In genomic region chr6:117430876-117431781, GRCm38 (mm10) we compare ENCODE assay signal across 8 mouse cellular contexts.
DNase-seq lines count a peak whose midpoint lies in the region; ATAC-seq and TF ChIP-seq lines count a peak whose summit lies in the region.

No protein-coding gene starts in this region.

- no peak overlapping the region for H3K27ac ChIP-seq in kidney, adult 2 months (ENCODE audit: insufficient read depth, low read depth, low read length)
- peak overlapping the region; percentile 95 for H3K27ac ChIP-seq in macrophage
- H3K27ac ChIP-seq in hindbrain, embryonic 14.5 days = no peak overlapping the region

- 0 out of 2 replicates have a peak, but pooled peaks have one; percentile 12 for TF ChIP-seq CTCF in kidney, adult 2 months (conservative IDR thresholded peaks at IDR 0.05; ENCODE audit: insufficient read depth, insufficient read length, low read depth, low read length)

- H3K4me1 ChIP-seq in kidney, adult 2 months (ENCODE audit: control insufficient read depth, insufficient read depth, low read length) = no peaks in the 10 kb centered on the region
- peaks cover 2% of the 10 kb centered on the region; the same call in 1 of the 2 replicates for H3K4me1 ChIP-seq in hindbrain, embryonic 14.5 days (replicated peaks; ENCODE audit: control insufficient read depth, insufficient read depth, low read length)

- 68% methylated on average over 15 of the region's 15 CpGs for WGBS in kidney, adult 2 months
- whole genome bisulfite sequencing in macrophage (ENCODE audit: missing documents) = 18% methylated on average over 15 of the region's 15 CpGs
- WGBS in hindbrain, embryonic 14.5 days = 80% methylated on average over 15 of the region's 15 CpGs

- H3K9me3 ChIP-seq in hindbrain, embryonic 14.5 days (ENCODE audit: control insufficient read depth, low read length) = no peaks in the 10 kb centered on the region

- no peak for TF ChIP-seq POLR2A in kidney, adult 2 months (IDR thresholded peaks at IDR 0.05; ENCODE audit: low read depth, low read length)

- no peaks in the 10 kb centered on the region for H3K27me3 ChIP-seq in kidney, adult 2 months (replicated peaks; ENCODE audit: control insufficient read depth, insufficient read depth, low read length)
- H3K27me3 ChIP-seq in hindbrain, embryonic 14.5 days (ENCODE audit: control insufficient read depth, insufficient read depth, low read length) = no peaks in the 10 kb centered on the region

- H3K79me2 ChIP-seq in macrophage (ENCODE audit: inconsistent target) = no peaks in the 10 kb centered on the region

- no peaks in the 10 kb centered on the region for H3K36me3 ChIP-seq in kidney, adult 2 months (ENCODE audit: control insufficient read depth, insufficient read depth, low read length)
- H3K36me3 ChIP-seq in macrophage (ENCODE audit: inconsistent target) = no peaks in the 10 kb centered on the region
- H3K36me3 ChIP-seq in hindbrain, embryonic 14.5 days (replicated peaks; ENCODE audit: control insufficient read depth, insufficient read depth) = no peaks in the 10 kb centered on the region

- no peak overlapping the region for H3K4me2 ChIP-seq in hindbrain, embryonic 14.5 days (replicated peaks)

- ATAC-seq in hindbrain, embryonic 14.5 days (ENCODE audit: low FRiP score) = no peak

- intact Hi-C loops in gastrocnemius, postnatal 14 days (cut with DNase I; ENCODE audit: low total_unique reads) = no loop called here

- no peak overlapping the region for H3K9ac ChIP-seq in hindbrain, embryonic 14.5 days

- peak; percentile 42 for DNase-seq in kidney, adult 2 months
- no peak for DNase-seq in kidney, adult 11 months
- DNase-seq in NIH3T3 (ENCODE audit: low read depth) = peak; percentile 93
- DNase-seq in gastrocnemius, postnatal 14 days = peak; percentile 19
- peak; percentile 54 to 70 for DNase-seq in left cerebral cortex, adult 18-20 months (ENCODE audit: low spot score in 2 of 2)
- DNase-seq in spleen, postnatal 4 days (ENCODE audit: low spot score in 2 of 2) = peak; percentile 52 to 71
- no peak for DNase-seq in hindbrain, embryonic 14.5 days (ENCODE audit: low spot score)

- no peak overlapping the region for H3K4me3 ChIP-seq in kidney, adult 2 months (ENCODE audit: insufficient read depth, low read depth, low read length)
- H3K4me3 ChIP-seq in macrophage (ENCODE audit: inconsistent target) = no peak overlapping the region
- no peak overlapping the region for H3K4me3 ChIP-seq in hindbrain, embryonic 14.5 days (replicated peaks; ENCODE audit: low read length)

Comparison
In these comparisons a context has a peak if more than half of its experiments do, and no peak if none do; other contexts are left out.
1. DNase-seq: peak in kidney, adult 2 months (single experiment), NIH3T3 (single experiment), gastrocnemius, postnatal 14 days (single experiment), left cerebral cortex, adult 18-20 months (2 of 2) and spleen, postnatal 4 days (2 of 2); none in kidney, adult 11 months (single experiment) and hindbrain, embryonic 14.5 days (single experiment).